Mouse (Mus musculus): ENCODE results near the gene Fgfr2. TPM values are rescaled to one million over a fixed set of nuclear protein-coding genes. Genes with fewer than 3 reads are reported as not detected.
A peak's percentile ranks its signal among the peaks of the same experiment; 100 is the strongest.

Fgfr2 gene
- total RNA-seq, 2 experiments from 2014 or later = 43.7 to 44.3 TPM

GRCm38 (mm10) chr7:132245730-132246129 is 877.4 kb downstream of the Fgfr2 start:
- no peak for DNase-seq (ENCODE audit: extremely low spot score in 1 of 2, low spot score in 1 of 2)

- DNase-seq (ENCODE audit: extremely low spot score in 1 of 2, low spot score in 1 of 2) = no peak
Observed at GRCm38 (mm10) chr7:132244637-132245036, 878.5 kb downstream of the Fgfr2 start.

GRCm38 (mm10) chr7:132243225-132243624 is 879.9 kb downstream of the Fgfr2 start:
- DNase-seq (ENCODE audit: extremely low spot score in 1 of 2, low spot score in 1 of 2) = no peak

GRCm38 (mm10) chr7:132242617-132243141 is 880.5 kb downstream of the Fgfr2 start:
- no peak for DNase-seq (ENCODE audit: extremely low spot score in 1 of 2, low spot score in 1 of 2)

GRCm38 (mm10) chr7:132238921-132239320 is 884.2 kb downstream of the Fgfr2 start:
- DNase-seq (ENCODE audit: extremely low spot score in 1 of 2, low spot score in 1 of 2) = no peak

GRCm38 (mm10) chr7:132237191-132237590 is 886.0 kb downstream of the Fgfr2 start:
- no peak for DNase-seq (ENCODE audit: extremely low spot score in 1 of 2, low spot score in 1 of 2)

GRCm38 (mm10) chr7:132236789-132237188 is 886.4 kb downstream of the Fgfr2 start:
- DNase-seq (ENCODE audit: extremely low spot score in 1 of 2, low spot score in 1 of 2) = no peak

- DNase-seq (ENCODE audit: extremely low spot score in 1 of 2, low spot score in 1 of 2) = no peak
Observed at GRCm38 (mm10) chr7:132234250-132234649, 888.9 kb downstream of the Fgfr2 start.

GRCm38 (mm10) chr7:132233732-132234131 is 889.4 kb downstream of the Fgfr2 start:
- DNase-seq (ENCODE audit: extremely low spot score in 1 of 2, low spot score in 1 of 2) = no peak

- DNase-seq (ENCODE audit: extremely low spot score in 1 of 2, low spot score in 1 of 2) = no peak
Observed at GRCm38 (mm10) chr7:132232937-132233336, 890.2 kb downstream of the Fgfr2 start.

- DNase-seq (ENCODE audit: extremely low spot score in 1 of 2, low spot score in 1 of 2) = no peak
Observed at GRCm38 (mm10) chr7:132231476-132231875, 891.7 kb downstream of the Fgfr2 start.

- DNase-seq (ENCODE audit: extremely low spot score in 1 of 2, low spot score in 1 of 2) = no peak
Observed at GRCm38 (mm10) chr7:132230961-132231360, 892.2 kb downstream of the Fgfr2 start.

- no peak for DNase-seq (ENCODE audit: extremely low spot score in 1 of 2, low spot score in 1 of 2)
Observed at GRCm38 (mm10) chr7:132227075-132227640, 896.0 kb downstream of the Fgfr2 start.

GRCm38 (mm10) chr7:132226379-132227074 is 896.6 kb downstream of the Fgfr2 start:
- DNase-seq (ENCODE audit: extremely low spot score in 1 of 2, low spot score in 1 of 2) = peak; percentile 82 to 96

- no peak for DNase-seq (ENCODE audit: extremely low spot score in 1 of 2, low spot score in 1 of 2)
Observed at GRCm38 (mm10) chr7:132223452-132224141, 899.6 kb downstream of the Fgfr2 start.

- DNase-seq (ENCODE audit: extremely low spot score in 1 of 2, low spot score in 1 of 2) = no peak
Observed at GRCm38 (mm10) chr7:132214031-132214430, 909.1 kb downstream of the Fgfr2 start.

- peak; percentile 70 to 87 for DNase-seq (ENCODE audit: extremely low spot score in 1 of 2, low spot score in 1 of 2)
Observed at GRCm38 (mm10) chr7:132213460-132213859, 909.7 kb downstream of the Fgfr2 start.

GRCm38 (mm10) chr7:132211920-132212701 is 911.0 kb downstream of the Fgfr2 start:
- DNase-seq (ENCODE audit: extremely low spot score in 1 of 2, low spot score in 1 of 2) = no peak

- no peak for DNase-seq (ENCODE audit: extremely low spot score in 1 of 2, low spot score in 1 of 2)
Observed at GRCm38 (mm10) chr7:132210616-132211015, 912.5 kb downstream of the Fgfr2 start.

- DNase-seq (ENCODE audit: extremely low spot score in 1 of 2, low spot score in 1 of 2) = no peak
Observed at GRCm38 (mm10) chr7:132208946-132209651, 914.1 kb downstream of the Fgfr2 start.
